Mouse (Mus musculus): ENCODE results near the gene Ak1.

Ak1 gene

DNA sequence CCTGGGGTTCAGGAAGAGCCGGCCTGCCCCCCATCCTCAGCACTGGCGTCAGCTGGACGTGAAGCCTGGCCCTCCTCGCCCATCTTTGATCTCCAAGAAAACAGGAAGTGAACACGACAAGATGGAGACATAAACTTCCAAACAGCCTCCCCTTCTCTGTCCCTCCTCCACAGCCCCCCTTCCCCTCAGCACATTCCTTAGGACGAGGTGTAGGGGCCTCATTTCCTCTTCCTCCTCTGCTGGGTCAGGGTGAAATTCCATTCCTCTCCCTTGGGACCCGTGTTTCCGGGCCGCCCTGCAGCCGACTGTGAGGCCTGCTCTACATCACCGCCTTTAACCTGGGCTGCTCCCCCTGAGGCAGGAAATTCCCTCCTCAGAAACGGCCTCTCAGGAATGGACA is 34.3 kb downstream of the Ak1 start:
- DNase-seq = no peak

- DNase-seq = no peak
Observed at GRCm38 (mm10) chr2:32658873-32659272, 37.3 kb downstream of the Ak1 start.

DNA sequence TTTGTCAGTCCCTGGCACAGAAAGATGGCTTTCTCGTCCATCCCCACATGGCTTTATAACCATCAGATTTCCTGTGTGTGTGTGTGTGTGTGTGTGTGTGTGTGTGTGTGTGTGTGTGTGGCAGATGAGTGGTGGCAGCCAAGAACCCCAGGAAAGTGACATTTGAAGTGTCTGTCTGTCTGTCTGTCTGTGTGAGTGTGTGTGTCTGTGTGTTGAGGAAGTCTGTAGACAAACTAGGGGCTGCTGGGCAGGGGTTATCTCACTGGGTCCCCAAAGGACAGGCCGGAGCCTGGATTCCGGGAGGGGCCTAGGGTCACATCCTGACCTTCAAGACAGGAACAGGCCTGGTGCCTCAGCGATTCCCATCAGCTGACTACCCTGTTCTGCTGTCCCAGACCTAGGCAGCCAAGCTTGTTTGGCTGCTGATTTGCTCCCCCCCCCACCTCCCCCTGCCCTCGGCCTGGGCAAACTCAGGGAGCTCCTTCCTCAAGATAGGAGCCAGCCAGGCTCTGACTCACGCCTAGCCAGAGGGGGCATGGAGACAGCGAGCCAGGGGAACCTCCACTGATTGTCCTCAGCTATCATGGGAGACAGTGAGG is 40.0 kb downstream of the Ak1 start:
- DNase-seq = no peak

DNA sequence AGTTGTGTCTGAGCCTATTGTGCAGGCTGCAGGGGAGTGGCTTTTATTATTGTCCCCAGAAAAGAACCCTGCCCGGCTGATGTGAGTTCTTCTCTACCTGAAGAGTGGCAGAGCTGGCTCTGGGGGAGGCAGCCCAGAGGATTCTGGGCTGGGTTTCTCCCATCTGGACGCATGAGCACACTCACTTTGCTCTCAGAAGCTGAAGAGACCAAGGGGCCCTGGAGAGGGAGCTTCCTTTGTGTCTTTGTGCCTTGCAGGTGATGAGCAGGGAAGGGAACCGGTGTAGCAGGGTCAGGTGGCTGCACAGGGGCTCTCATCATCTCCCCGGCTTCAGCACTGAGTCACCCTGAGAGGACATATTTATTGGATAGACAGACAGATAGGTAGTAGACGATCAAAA is 40.7 kb downstream of the Ak1 start:
- DNase-seq = no peak

- DNase-seq = no peak
Observed at GRCm38 (mm10) chr2:32665345-32665744, 43.8 kb downstream of the Ak1 start.

- DNase-seq = no peak
Observed at GRCm38 (mm10) chr2:32665853-32666252, 44.3 kb downstream of the Ak1 start.

DNA sequence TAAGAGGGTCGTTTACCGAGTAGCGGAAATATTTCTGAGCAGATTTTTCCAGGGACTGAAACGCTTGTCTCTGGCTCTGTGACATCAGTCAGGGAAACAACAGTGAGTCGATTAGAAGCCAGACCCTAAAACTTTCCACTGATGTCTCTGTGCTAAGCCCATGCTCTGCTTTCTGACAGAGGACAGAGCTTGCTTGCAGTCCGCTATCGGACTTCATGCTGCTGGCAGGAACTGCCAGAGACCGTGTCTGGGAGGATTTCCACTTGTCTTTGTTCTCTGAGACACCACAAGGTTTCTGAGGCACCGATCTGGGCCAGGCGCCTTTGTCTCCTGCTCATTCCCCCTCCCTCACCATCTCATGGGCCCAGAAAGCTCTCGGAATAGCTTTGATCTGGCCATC is 46.2 kb downstream of the Ak1 start:
- no peak for DNase-seq

DNA sequence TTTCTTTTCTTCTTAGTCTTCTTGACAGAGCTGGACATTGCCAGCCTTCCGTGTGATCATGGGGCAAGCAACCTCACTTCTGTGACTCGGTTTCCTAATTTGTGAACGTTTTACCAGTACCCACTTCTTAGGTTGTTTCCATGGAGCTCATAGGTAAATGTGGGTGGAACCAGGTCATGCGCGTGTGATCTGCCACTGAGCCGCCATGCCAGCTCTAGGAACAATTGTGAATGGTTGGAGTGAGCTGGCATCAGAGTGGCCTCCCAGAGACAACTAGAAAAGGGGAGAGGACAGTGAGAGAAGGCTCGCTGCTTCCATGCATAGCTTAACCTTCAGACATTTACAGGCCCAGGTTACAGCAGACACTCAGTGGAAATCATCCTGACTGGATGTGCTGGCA is 46.6 kb downstream of the Ak1 start:
- DNase-seq = no peak

- DNase-seq = no peak
Observed at GRCm38 (mm10) chr2:32669876-32670275, 48.3 kb downstream of the Ak1 start.

- no peak for DNase-seq
Observed at GRCm38 (mm10) chr2:32671147-32671546, 49.6 kb downstream of the Ak1 start.

DNA sequence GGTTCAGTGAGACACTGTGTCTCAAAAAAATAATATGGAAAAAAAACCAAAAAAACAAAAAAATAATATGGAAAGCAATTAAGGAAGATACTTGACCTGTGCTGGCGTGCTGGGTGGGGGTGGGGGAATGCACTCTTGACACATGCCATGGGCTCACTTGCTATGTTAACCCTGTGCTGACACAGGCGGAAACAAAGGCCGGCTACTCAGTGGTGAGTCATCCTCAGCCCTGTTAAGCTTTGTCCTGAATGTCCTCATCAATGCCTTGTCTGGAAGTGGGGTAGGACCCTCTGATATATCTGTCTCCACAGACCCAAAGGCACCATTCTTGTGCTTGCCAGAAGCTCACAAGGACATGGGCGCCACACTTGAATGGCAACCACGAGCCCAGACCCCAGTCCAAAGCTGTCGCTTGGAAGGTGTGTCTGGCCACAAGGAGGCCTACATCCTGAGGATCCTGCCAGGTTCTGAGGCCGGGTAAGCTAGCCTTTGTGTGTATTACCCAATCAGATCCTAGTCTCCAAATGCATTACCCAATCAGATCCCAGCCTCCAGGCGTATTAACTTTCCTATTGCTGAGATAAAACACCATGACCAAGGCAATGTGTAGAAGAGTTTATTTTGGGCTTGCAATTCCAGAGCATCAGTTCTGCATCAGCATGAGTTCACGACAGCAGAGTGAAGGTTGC is 50.5 kb downstream of the Ak1 start:
- DNase-seq = no peak

GRCm38 (mm10) chr2:32673176-32673917 is 51.8 kb downstream of the Ak1 start:
- no peak for DNase-seq

DNA sequence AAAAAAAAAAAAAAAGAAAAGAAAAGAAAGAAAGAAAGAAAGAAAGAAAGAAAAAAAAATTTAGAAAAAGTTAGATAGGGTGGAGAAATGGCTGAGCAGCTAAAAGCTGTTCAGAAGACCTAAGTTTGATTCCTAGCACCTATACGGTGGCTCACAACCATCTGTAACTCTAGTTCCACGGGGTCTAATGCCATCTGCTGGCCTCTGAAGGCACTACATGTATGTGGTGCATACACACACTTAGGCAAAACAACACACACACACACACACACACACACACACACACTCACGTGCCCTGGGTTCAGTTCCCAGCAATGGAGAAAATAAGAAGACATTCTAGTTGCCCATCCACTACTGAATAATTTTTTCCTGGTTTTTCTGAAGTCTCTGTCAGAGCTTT is 55.3 kb downstream of the Ak1 start:
- no peak for DNase-seq

DNA sequence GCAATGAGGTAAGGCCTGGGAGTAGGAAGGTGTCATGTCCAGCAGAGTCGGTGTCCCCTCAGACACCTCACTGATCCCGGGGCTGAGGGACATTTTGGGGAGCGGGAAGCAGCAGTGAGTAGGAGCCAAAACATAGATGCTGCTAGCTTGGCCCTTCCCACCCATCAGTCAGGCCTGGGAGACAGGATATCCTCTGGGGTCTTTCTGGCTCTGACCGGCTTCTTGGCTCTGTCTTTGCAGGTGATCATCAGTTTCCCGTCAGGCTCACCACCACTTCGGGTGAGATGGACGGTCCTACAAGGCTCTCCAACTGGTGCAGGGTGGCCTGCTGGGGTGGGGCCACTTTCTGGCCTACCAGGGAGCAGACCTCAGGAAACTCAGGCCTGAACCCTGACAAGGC is 56.1 kb downstream of the Ak1 start:
- no peak for DNase-seq

DNA sequence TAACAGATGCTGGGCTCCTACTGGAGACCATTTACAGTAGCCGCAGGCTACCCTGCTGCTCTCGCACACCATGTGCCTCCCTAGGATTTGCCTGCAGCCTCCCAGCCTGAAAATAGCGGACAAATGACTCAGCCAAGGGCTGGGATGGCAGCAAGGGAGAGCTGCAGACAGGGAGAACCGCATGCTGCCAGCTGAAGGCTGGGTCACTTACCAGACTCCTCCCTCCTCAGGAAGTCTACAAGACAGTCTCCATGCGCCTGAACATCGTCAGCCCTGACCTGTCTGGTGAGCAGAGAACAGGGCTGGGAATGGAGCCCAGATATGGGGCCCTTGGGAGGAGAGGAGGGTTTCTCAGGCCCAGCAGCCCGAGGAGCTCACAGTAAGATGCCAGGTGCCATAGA is 58.5 kb downstream of the Ak1 start:
- DNase-seq = no peak

DNA sequence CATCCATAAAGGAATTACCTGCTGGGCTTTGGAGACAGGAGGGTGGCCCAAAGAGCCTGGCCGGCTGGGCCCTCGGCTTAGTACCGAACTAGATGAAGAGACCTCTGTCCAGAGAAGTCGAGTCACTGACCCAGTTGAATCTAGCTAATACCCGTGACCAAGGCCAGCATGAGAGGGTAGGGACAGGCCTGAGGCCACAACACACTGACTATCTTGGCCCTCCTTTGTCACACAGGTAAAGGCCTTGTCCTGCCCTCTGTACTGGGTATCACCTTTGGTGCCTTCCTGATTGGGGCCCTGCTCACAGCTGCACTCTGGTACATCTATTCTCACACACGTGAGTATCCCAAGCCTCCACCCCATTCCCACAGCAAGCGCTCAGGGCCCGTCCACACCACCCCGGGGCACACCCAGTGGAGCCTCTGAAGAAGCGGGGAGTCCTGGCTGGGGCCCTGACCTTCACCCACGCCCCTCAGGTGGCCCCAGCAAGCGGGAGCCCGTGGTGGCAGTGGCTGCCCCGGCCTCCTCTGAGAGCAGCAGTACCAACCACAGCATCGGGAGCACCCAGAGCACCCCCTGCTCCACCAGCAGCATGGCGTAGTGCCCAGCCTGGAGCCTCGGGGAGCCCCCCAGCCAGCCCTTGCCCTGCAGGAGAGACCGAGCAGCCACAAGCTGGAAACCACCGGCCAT is 59.5 kb downstream of the Ak1 start:
- no peak for DNase-seq

DNA sequence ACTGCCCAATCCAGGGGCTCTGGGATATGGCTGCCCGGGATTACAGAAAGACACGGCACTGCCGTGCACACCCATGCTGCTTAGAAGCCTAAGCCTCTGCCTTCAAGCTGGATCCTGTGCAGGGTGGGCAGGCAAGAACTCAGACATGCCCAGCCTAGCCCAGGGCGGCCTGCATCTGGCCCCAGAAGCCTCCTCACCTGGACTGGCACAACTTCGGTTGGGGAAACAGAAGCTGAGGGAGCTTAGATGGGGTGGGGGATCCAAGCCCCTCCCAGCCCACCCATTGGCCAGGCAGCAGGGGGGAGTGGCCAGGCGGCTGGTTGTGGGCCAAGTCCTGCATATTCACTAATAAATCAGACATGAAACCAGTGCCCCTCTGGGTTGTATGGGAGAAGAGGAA is 60.2 kb downstream of the Ak1 start:
- DNase-seq = no peak

GRCm38 (mm10) chr2:32682721-32683417 is 61.3 kb downstream of the Ak1 start:
- no peak for DNase-seq

DNA sequence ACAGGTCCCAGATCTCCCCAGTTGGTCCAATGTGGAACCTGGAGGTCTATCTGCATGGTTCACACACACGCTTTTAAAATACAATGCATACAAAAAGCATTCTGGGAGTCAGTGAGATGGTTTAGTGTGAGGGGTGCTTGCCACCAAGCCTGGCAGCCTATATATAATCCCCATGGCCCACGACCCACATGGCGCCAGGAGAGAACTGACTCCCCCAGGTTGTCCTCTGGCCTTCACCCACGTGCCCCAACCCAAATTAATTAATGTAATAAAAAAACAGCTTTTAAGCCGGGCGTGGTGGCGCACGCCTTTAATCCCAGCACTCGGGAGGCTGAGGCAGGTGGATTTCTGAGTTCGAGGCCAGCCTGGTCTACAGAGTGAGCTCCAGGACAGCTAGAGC is 62.1 kb downstream of the Ak1 start:
- DNase-seq = no peak

All from cerebellum, adult 11-12 months (tissue).